Mouse (Mus musculus) heart, embryonic 11.5 days (tissue): ENCODE data around the gene 1600002K03Rik. TPM values are rescaled to one million over a fixed set of nuclear protein-coding genes. Genes with fewer than 3 reads are reported as not detected.

Experiments
- ATAC-seq: fragments of 200-750 bp; cut with Nextera tagmentation; replicated peaks from 2 replicates; pipeline ENCODE4 v1.8.0; 2017; ENCODE audit warnings: moderate library complexity; ENCODE audit not compliant: insufficient number of reproducible peaks, low FRiP score, low TSS enrichment
- H3K27ac ChIP-seq: fragments of 300-500 bp; sonication (generic); 2 replicates; pipeline ENCODE4 v1.5.1; 2014; ENCODE audit warnings: mild to moderate bottlenecking, low read depth, low read length
- H3K27me3 ChIP-seq: fragments of 300-500 bp; sonication (generic); 2 replicates; pipeline ENCODE4 v1.6.1; 2014; ENCODE audit warnings: mild to moderate bottlenecking, low read length, mixed read lengths; ENCODE audit not compliant: control insufficient read depth, insufficient read depth
- H3K36me3 ChIP-seq: fragments of 300-500 bp; sonication (generic); 2 replicates; pipeline ENCODE4 v1.6.1; 2014; ENCODE audit warnings: mild to moderate bottlenecking, low read length, moderate library complexity, mixed read lengths; ENCODE audit not compliant: control insufficient read depth, insufficient read depth
- H3K4me1 ChIP-seq: fragments of 300-500 bp; sonication (generic); 2 replicates; pipeline ENCODE4 v1.6.1; 2014; ENCODE audit warnings: low read length; ENCODE audit not compliant: control insufficient read depth, insufficient read depth
- H3K4me2 ChIP-seq: fragments of 300-500 bp; sonication (generic); 2 replicates; pipeline ENCODE4 v1.6.1; 2014; ENCODE audit warnings: mild to moderate bottlenecking, moderate library complexity
- H3K4me3 ChIP-seq: fragments of 300-500 bp; sonication (generic); 2 replicates; pipeline ENCODE4 v1.5.1; 2014; ENCODE audit warnings: low read depth, low read length
- H3K9ac ChIP-seq: fragments of 300-500 bp; sonication (generic); 2 replicates; pipeline ENCODE4 v1.6.1; 2014; ENCODE audit warnings: mild to moderate bottlenecking, low read depth, low read length, moderate library complexity
- H3K9me3 ChIP-seq: fragments of 300-500 bp; sonication (generic); replicated peaks from 2 replicates; pipeline ENCODE4 v1.6.1; 2016; ENCODE audit warnings: low read length; ENCODE audit not compliant: control insufficient read depth
- WGBS: fragments of 180-500 bp; shearing (Covaris S2); extraction: QIAGEN DNeasy Blood & Tissue Kit; methylation state at CpG from one replicate; pipeline ENCODE4 v1.1.7; 2014; ENCODE audit not compliant: insufficient replicate concordance; 5-methylcytosine and 5-hydroxymethylcytosine counted together
- polyA plus RNA-seq: library from polyadenylated mRNA; unstranded; fragments of >200 nt; fragmentation: Nextera tagmentation; extraction: Ambion mirVana; gene quantifications from 2 replicates; pipeline ENCODE4 v1.2.1, GENCODE M21; 2014

The 1600002K03Rik gene
- polyA plus RNA-seq, 1 experiment from 2014 or later = 12.4 TPM

GRCm38 (mm10) chr10:80193976-80194375, 21.2 kb downstream of the 1600002K03Rik start:
- no peak for ATAC-seq
- H3K27me3 ChIP-seq = peaks cover 30% of the 10 kb centered on the region
- WGBS = 50% methylated on average over 6 of the region's 6 CpGs

DNA sequence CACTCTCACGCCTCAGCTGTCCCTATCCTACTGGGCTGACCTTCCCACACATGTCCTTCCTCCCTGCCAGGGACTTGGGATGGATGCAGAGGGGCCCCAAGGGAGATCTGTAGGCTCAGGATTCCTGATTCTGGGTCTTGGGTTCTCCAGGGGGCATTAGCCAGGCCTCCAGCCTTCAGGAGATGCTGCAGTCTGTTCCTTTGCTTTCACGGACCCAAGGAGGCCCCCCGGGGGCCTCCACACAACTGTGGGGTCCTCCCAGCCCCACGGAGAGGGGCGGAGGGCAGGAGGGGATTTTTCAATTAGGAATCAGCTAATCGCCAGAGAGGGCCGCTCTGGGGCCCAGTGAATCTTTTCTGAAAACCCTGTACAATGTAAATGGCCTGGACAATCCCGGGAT, 21.7 kb downstream of the 1600002K03Rik start:
- Histone ChIP-seq H3K27me3 (peaks cover 27% of the 10 kb centered on the region), H3K4me1 (0 out of 2 replicates have a peak, but pooled peaks cover 8% of the 10 kb centered on the region), H3K27ac (no peak overlapping the region), H3K4me3 (no peak overlapping the region), H3K9me3 (no peaks in the 10 kb centered on the region), H3K4me2 (no peak overlapping the region), H3K9ac (no peak overlapping the region), H3K36me3 (no peaks in the 10 kb centered on the region)
- no peak for ATAC-seq
- 56% methylated on average over 8 of the region's 8 CpGs for WGBS

More at GRCm38 (mm10) chr10:80193976-80194375, 21.2 kb downstream of the 1600002K03Rik start:
- no peak overlapping the region for H3K4me2 ChIP-seq
- H3K4me3 ChIP-seq = no peak overlapping the region
- 0 out of 2 replicates have a peak, but pooled peaks cover 8% of the 10 kb centered on the region for H3K4me1 ChIP-seq
- H3K9ac ChIP-seq = no peak overlapping the region
- no peak overlapping the region for H3K27ac ChIP-seq
- no peaks in the 10 kb centered on the region for H3K36me3 ChIP-seq
- H3K9me3 ChIP-seq = no peaks in the 10 kb centered on the region

DNA sequence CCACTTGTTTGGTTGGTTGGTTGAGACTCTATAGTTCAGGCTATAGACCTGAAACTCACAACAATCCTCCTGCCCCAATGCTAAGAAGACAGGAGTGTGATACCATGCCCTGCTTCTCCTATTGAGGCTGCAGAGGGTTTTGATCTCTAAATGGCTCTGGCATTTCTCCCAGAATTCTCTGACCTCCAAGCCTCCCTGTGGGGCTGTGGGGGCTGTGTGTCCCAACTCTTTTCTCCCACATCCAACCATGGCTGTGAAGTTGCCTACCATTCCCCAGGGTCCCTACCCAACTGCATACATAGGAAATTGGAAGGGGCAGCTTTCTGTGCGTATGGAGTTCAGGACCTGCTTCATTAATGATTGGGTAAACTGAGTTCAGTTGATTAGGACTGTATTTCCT, 23.4 kb downstream of the 1600002K03Rik start:
- H3K27me3 ChIP-seq = peaks cover 11% of the 10 kb centered on the region
- peak overlapping the region; percentile 43; the same call in 1 of the 2 replicates for H3K9ac ChIP-seq
- no peaks in the 10 kb centered on the region for H3K36me3 ChIP-seq
- no peak overlapping the region for H3K27ac ChIP-seq
- no peak overlapping the region for H3K4me3 ChIP-seq
- WGBS = 89% methylated on average over 1 of the region's 1 CpGs
- H3K9me3 ChIP-seq = no peaks in the 10 kb centered on the region
- 0 out of 2 replicates have a peak, but pooled peaks cover 3% of the 10 kb centered on the region for H3K4me1 ChIP-seq
- no peak overlapping the region for H3K4me2 ChIP-seq
- no peak for ATAC-seq

DNA sequence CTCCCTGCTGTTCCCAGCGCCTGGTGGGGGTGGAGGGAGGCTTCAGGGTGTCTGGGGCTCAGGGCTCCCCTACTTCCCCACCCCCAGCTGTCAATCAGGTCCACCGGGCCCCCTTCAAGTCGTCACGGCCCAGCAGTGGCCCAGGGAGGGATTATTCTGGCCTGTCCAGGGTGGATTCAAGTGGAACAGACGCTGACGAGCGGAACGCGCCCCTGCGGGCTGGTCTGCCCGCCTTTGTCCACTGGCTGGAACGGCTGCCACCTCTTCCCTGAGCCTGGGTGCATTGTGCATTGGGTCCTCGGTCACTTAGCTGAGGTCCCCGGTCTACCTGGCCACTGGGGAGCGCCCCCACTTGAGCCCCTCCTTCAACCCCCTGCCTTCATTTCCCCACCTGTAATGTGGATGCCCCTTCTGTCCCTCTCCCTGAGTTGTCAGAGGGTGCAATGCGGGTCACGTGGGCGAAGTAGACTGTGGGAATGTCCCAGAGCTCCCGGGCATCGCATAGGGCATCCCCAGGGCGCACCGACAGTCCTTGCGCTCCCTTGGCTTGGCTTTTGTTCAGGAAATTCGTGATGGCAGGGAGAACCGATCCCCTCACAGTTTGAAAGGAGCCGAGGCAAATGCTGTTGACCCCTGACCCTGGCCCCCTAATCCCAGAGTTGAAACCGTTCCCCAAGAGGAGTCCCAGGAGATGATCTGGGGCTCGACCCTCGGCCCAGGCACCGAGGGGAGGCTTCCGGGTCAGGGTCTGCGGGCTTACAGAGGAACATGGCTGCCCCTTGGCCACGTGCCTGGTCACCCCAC, 24.2 kb downstream of the 1600002K03Rik start:
- no peak overlapping the region for H3K4me3 ChIP-seq
- ATAC-seq = no peak
- 0 out of 2 replicates have a peak, but pooled peaks cover 3% of the 10 kb centered on the region for H3K4me1 ChIP-seq
- H3K4me2 ChIP-seq = no peak overlapping the region
- H3K27me3 ChIP-seq = peaks cover 7% of the 10 kb centered on the region
- WGBS = 74% methylated on average over 33 of the region's 33 CpGs
- no peak overlapping the region; the same call in 1 of the 2 replicates for H3K9ac ChIP-seq
- H3K27ac ChIP-seq = no peak overlapping the region
- no peaks in the 10 kb centered on the region for H3K9me3 ChIP-seq
- H3K36me3 ChIP-seq = no peaks in the 10 kb centered on the region

- H3K9ac ChIP-seq = no peak overlapping the region
- WGBS = 63% methylated on average over 3 of the region's 3 CpGs
- H3K36me3 ChIP-seq = no peaks in the 10 kb centered on the region
- H3K4me2 ChIP-seq = no peak overlapping the region
- ATAC-seq = 0 out of 2 replicates have a peak, but pooled peaks have one; percentile 53
- H3K27ac ChIP-seq = no peak overlapping the region
- H3K27me3 ChIP-seq = no peaks in the 10 kb centered on the region; the same call in 1 of the 2 replicates
- no peaks in the 10 kb centered on the region for H3K4me1 ChIP-seq
- H3K9me3 ChIP-seq = no peaks in the 10 kb centered on the region
- H3K4me3 ChIP-seq = no peak overlapping the region
These were observed 26.8 kb downstream of the 1600002K03Rik start for GRCm38 (mm10) chr10:80199440-80200008.

- Histone ChIP-seq H3K4me1 (no peaks in the 10 kb centered on the region), H3K4me2 (no peak overlapping the region), H3K36me3 (no peaks in the 10 kb centered on the region), H3K9ac (no peak overlapping the region), H3K9me3 (no peaks in the 10 kb centered on the region), H3K27ac (no peak overlapping the region), H3K4me3 (no peak overlapping the region), H3K27me3 (no peaks in the 10 kb centered on the region; the same call in 1 of the 2 replicates)
- 66% methylated on average over 6 of the region's 6 CpGs for WGBS
- no peak for ATAC-seq
These were observed 27.7 kb downstream of the 1600002K03Rik start for GRCm38 (mm10) chr10:80200485-80200884.

DNA sequence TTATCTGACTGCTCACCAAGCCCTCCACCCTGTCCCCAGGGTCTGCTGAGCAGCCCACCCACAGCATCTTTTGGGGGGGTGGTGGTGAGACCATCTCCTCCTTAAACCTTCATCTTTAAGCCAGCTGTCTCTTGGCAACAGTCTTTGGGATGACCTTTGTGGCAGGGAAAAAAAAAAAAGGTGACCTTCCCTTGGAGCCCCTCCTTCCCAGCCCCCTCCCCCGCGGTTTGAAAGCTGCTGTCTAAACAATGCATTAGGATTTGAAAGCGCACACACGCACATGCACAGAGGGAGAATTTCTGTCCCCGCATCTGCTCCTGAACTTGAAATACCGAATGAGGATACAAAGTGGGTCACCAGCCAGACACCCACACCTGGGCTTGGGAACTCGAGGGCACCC, 31.3 kb downstream of the 1600002K03Rik start:
- Histone ChIP-seq H3K27me3 (0 out of 2 replicates have a peak, but pooled peaks cover 3% of the 10 kb centered on the region), H3K4me1 (peaks cover 4% of the 10 kb centered on the region; the same call in 1 of the 2 replicates), H3K4me2 (no peak overlapping the region), H3K9me3 (no peaks in the 10 kb centered on the region), H3K27ac (no peak overlapping the region), H3K4me3 (no peak overlapping the region), H3K36me3 (no peaks in the 10 kb centered on the region), H3K9ac (no peak overlapping the region)
- WGBS = 30% methylated on average over 7 of the region's 7 CpGs
- ATAC-seq = no peak

DNA sequence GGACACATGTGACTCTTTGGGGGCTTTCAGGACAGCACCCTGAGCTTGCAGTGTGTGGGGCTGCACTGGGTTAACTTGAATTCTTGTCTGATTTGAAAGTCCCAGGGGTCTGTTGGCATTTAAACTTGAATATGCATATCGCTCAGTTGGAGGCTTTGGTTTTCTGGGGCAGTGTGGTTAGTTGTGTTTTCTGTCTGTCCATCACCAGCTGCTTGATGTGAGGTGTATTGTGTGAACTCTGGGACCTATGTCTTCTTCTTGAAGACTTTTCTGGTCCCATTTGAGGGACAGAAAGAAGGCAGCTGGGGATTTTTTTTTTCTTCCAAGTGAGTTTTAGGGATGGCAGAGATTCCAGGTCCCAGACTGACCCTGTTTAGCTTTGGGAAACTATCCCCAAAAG, 34.5 kb downstream of the 1600002K03Rik start:
- Histone ChIP-seq H3K4me3 (no peak overlapping the region), H3K4me1 (peaks cover 4% of the 10 kb centered on the region; the same call in 1 of the 2 replicates), H3K27ac (no peak overlapping the region), H3K9ac (no peak overlapping the region), H3K9me3 (no peaks in the 10 kb centered on the region), H3K4me2 (no peak overlapping the region), H3K36me3 (no peaks in the 10 kb centered on the region), H3K27me3 (0 out of 2 replicates have a peak, but pooled peaks cover 3% of the 10 kb centered on the region)
- WGBS = 75% methylated on average over 1 of the region's 1 CpGs
- no peak for ATAC-seq
